Mouse (Mus musculus) heart, postnatal 25 days (tissue): ENCODE data around the gene Pam. TPM values are rescaled to one million over a fixed set of nuclear protein-coding genes. Genes with fewer than 3 reads are reported as not detected.

Experiments used
- DNase-seq: peaks from one replicate; pipeline ENCODE4 v3.0.0; 2022; ENCODE audit warnings: low spot score
- intact Hi-C: fragments of 180-260 bp; cut with DNase I; formaldehyde crosslinking; loops from one replicate; pipeline ENCODE4 v1.15.1; 2025
- total RNA-seq, 2 experiments: library from RNA; stranded (reverse); gene quantifications; 2 replicates each; pipeline ENCODE4 v1.2.3; 2021

The Pam gene
- total RNA-seq, 2 experiments from 2014 or later = 615 to 691 TPM

DNA sequence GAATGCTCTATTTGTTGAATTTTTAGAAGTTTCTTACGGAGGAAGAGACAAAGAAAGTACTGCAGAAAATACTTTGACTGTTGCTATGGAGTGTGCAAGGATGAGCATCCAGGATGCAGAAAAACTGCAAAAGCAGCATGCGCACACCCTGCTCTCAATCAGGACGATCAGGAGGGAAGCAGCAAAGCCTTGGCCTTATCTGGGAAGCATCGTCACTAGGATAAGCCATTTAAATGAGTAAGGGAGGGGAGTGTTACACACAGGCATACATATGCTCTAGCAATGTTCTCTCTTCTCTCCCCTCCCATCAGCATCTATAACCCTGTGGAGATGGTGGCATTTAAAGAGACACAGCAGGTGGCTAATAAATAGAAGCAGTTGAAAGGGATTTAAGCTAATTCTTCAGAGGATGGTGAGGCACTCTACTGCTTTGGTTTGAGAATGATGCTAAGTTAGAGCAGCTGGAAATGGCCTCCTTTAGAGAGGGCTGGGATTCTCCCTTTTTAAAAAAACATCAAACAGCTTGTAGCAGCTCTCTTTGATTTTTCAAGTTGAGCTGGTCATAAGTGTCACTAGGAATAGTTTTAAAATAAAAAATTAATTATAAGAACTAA is 165.9 kb downstream of the Pam start:
- DNase-seq = no peak
- intact Hi-C loops = no loop called here

DNA sequence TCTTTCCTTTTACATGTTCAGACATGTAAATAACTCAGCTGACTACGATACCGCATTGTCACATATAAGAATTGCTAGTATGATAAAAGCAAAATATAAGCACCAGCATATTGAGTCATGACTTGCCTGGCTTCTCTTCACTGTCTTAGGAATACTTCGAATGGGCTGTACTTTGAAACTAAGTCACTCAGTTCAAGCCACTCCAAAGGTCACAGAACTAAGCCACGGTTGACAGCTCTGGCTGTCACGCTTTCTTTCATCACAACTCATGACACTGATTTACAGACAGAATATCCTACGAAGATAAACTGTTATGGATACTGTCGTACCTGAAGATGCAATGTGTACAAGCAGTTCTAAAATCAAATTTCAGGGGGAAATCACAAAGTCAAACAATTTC is 168.7 kb downstream of the Pam start:
- no peak for DNase-seq
- intact Hi-C loops = no loop called here

DNA sequence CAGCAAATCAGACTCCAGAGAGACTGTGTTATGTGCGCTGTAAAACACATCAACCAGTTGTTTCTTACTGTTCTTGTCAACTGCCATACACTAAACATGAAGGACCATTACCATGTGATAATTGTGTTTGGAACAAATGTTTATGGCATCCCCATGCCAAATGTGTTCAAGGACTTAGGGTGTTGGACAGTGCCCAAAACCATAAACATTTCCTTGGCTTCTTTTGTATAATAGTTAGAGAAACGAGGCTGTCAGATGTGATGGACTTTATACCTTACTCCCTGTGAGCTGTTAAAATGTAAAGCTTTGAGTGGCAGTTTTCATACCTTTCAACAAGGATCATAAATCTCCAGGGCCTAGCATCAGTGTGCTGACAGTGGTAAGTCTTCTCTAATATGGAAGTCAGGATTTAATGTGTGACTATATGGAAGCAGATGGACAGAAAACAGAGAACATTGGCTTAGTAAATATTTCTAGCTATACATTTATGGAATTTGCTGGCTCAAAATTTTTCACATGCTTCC is 169.4 kb downstream of the Pam start:
- no peak for DNase-seq
- intact Hi-C loops = no loop called here

DNA sequence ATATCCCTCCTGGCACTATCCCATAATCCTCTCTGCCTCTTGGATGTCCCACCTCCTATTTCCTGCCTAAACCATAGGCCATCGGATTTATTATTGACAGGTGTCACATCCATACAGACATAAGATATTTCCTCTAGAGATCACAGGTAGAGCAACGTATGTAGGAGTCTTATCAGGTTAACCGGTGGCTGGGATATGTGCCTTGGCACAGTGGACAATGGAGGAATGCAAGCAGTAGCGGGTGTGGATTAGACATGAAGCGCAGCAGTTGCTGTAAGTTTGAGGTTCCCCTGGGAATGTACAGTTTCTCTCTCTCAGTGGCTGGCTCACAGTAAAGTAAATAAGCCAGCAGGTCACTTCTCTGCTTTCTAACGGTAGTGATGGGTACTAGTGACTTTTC is 173.1 kb downstream of the Pam start:
- no peak for DNase-seq
- intact Hi-C loops = loop anchor here (5.0 kb wide), 2 partner anchors 45 to 260 kb away; partner anchors contain the start of gene D1Ertd622e

DNA sequence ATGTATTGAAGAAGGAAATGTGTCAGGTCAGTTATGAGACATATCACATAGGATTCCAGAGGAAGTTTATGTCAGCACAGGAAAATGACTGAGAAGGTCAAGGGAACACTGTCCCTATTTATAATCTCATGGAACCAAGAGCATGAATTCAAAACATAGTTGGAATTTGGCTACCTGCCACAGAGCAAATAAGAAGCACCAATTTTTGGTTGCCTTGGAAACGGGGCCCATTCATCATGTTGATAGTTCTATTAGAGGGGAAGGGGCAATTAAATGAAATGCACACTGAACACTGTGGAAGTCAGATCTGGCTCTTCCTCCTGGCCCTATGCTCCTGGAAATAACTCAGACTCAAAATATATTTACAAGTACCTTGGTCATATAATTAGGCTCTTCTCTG is 173.6 kb downstream of the Pam start:
- intact Hi-C loops = loop anchor here (5.0 kb wide), 2 partner anchors 45 to 260 kb away; partner anchors contain the start of gene D1Ertd622e

DNA sequence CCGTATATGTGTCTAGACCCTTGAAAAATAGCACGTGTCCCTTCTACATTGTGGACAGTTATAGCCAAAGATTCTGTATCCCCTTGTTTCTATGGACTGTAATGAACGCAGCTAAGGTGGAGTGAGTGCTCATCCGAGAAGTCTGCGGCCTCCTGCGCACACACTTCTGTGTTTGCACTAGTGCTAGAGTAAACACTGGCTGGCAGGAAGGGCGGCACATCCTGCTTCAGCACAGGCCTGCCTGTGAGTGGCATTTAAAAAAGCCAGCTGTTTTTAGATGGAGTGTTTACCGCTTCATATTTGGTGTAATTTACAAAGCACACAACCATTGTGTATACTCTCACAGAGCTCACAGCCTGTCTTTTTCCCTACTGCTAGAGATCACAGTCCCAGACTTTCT is 177.0 kb downstream of the Pam start:
- DNase-seq = peak; percentile 14

More for the DNA sequence above, 173.6 kb downstream of the Pam start:
- DNase-seq = no peak

DNA sequence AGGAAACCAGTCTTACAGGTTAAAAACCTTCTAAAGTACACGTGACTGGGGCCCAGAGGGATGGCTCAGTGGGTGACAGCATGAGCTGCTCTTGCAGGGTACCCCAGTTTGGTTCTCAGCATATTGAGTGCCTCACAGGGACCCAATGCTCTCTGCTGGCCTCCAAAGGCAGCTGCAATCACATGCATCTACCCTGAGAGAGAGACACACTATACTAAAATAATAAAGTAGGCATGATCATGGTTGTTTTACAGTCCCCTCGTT is 178.5 kb downstream of the Pam start:
- no peak for DNase-seq
- intact Hi-C loops = no loop called here

More for the DNA sequence above, 177.0 kb downstream of the Pam start:
- intact Hi-C loops = no loop called here

DNA sequence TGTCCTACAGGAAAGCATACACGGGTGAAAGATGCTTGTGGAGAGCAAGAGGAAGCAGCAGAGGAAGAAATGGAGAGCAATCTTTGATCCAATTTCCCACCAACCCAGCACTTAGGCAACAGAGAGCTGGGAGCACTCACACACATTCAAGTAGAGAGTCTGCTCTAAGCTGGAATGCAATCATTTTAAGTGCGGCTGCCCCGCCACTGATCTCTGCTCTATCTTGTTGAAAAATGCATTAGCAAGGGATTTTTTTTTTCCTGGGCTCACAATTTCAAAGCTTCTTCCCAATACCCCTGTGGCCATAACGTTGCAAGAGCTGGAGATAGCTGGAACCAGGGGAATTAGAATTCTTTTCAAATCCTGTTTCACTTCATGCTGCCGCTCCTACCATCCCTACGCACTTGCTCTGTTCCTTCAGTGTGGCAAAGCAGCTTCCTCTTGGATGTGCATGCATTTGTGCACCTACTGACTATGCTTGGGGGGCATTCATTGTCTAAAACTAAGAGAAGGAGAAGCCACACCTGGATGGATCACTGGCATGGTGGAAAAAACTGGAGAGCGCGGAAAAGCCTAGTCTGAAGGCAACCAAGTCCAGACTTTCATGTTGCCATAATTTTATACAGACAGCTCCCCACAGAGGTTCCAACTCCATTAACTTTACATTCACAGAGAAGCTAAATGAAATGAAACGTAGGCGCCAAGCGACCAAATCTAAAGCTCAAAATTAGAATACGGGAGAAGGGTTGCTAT is 179.1 kb downstream of the Pam start:
- DNase-seq = no peak
- intact Hi-C loops = no loop called here

DNA sequence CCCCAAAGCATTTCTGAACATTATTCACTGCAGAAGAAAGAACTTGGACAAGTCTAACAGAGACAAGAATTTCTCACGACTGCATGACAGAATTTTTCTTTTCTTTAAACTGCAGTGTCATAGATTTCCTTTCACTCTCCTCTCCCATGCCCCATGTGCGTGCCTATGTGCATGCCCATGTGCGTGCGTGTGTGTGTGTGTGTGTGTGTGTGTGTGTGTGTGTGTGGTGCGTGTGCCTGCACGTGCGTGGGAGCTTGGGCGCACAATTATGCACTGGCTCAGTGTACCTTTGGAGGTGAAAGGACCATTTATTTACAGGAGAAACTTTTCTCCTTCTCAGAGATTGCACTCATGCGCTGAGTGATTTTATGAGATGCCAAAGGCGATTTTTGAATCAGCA is 179.7 kb downstream of the Pam start:
- no peak for DNase-seq
- intact Hi-C loops = no loop called here

DNA sequence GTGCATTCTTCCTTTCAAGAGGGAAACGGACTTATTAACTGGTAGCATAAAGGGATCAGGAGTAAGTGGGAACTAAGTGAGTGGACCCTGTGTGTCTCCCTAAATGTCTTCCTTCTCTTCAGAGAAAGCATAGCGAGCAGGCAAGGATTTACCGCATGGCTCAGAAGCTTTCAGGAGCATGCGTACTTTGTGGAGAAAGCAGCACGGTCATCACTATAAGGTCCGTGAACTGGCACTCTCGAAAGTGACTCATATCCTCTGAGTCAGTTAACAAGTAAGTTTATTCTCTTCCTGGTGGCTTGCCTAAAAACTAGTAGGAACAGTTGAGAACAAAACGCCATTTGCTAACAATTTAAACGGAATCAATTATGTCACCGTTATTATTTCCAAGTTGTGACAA is 184.6 kb downstream of the Pam start:
- DNase-seq = no peak
- intact Hi-C loops = no loop called here

DNA sequence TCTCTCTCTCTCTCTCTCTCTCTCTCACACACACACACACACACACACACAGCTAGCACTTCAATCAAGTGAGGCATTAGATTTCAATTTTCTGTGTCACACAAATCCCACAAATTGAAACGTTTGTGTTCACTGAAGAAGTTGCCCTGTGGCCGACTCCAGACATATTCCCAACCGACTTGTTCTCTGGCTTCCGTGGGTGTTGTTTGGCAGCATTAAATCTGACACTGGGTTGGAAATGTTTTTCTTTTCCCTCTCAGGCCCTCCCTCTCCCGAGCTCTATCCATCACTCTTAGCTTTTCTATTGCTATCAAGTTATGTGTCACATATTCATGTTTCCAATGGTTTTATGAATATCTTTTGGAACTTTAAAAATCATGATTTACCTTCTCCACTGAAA is 185.9 kb downstream of the Pam start:
- intact Hi-C loops = no loop called here

DNA sequence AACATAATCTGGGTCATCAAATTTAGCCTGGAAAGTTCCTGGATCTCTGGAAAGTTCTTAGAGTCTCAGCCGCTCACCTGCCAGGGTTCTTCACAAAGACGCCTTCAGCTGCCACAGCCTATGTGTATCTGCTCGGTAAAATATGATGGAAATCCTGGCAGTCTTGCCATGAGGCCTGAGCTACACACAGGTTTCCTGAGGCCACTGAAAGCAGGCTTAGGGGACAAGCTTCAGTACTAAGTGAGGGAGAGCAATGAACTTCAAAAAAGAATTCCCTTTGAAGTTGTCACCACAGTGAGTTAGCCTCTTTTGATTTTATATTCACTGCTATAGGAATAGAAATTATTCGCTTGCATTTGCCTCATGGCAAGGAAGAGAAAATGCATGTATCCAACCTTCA is 186.7 kb downstream of the Pam start:
- no peak for DNase-seq
- intact Hi-C loops = no loop called here

More for the DNA sequence above, 185.9 kb downstream of the Pam start:
- DNase-seq = no peak

DNA sequence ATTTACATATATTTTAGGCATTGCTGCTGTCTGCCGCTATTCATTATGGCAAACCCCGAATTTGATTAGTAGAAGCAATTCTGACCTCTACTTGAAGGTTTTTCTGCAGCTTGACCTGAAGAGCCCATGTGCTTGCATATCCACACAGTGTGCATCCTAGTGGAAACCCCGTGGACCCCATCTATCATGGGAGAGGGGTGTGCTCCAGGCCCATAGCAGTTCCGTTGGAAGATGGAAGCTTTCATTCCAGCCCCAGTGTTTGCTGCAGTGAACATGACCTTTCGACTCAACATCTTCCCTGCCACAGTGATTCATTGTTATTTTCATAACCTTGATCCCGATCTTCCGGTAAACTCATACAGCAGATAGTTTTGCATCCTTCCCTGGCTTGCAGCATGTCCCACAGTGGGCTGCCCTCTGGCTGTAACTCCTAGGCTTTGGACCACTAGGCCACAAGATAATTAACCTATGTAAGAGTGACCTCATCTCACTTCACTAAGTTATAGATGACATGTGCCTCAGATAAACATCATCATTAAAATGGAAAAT is 191.5 kb downstream of the Pam start:
- DNase-seq = no peak
- intact Hi-C loops = no loop called here

DNA sequence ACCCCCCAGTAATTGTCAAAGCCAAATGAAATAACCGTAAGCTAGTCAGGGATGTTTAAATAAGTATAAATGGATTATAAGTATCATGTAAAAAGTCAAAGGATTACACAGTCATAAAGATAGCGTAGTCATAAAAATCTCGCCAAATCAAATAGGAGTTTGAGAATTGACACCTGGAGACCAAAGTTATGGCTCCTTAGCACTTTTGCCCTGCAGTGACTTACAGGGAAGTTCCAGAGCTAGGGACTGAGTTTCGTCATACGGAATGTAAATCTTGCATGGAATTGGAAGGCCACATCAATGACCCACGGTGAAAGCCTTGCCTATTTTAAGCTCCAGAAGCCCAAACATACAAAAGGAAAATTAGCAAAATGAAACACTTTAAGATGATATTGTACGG is 192.6 kb downstream of the Pam start:
- intact Hi-C loops = no loop called here
- DNase-seq = no peak

DNA sequence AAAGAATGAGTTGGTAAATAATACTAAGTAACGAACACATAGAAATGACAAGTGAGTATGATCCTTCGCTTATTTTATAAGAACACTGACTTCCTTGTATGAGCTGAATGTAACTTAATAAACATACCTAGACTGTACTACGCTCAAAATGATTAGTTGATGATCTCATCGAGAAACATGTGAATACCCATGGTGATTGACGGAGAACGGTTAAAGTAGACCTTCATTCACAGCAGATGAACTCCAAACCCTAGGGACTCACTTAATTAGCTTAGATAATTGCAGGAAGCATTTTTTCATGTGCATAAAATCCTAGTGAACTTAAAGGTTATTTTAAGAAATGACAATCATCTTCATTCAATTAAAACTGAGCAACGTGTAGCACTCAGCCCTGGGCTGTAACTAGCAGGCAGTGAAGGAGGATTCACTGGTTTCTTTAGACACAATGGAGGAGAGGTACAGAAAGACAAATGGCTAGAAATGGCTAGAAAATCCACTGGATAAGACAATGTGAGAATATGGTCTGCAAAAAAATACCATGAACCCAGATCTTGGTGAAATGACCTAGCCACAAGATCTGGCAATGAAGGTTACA is 194.8 kb downstream of the Pam start:
- intact Hi-C loops = no loop called here
- no peak for DNase-seq

DNA sequence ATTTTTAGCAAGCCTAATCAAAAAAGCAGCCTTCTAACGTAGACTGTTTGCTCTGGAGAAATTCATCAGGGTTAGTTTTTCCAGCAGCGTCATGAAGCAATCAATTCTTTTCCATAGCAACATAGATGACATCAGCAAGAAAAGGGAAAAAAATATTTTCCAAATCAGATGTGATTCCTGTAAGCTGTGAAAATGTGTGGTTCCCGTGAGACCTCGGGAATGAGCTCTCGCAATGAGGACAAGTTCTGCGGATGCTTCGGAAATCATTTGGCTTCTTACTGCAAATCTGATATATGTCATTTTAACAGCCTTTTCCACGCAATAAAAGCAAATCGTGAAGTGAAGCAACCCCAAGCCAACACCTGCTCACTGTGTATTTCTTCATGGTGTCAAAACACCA is 207.9 kb downstream of the Pam start:
- intact Hi-C loops = loop anchor here (10.0 kb wide), 1 partner anchor 287 kb away; no protein-coding TSS in a partner anchor
- DNase-seq = no peak

DNA sequence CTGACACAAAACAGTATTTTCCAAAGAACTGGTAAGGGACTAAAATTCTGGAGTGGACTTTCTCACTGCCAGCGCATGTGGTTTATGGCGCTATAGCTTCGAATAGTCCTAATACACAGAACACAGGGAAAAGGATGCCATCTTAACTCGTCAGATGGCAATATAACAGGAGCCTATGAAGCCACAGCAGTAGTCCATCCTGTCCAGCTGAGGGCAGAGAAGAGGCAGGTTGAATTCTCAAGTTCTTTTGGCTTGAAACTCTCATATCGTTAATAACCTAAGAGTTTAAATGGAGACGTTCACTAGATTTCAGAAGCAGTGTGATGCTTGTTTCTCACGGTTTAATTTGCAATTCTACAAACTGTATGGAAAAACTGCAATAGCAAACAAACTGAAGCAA is 211.9 kb downstream of the Pam start:
- intact Hi-C loops = loop anchor here (10.0 kb wide), 1 partner anchor 291 kb away; no protein-coding TSS in a partner anchor
- DNase-seq = no peak

DNA sequence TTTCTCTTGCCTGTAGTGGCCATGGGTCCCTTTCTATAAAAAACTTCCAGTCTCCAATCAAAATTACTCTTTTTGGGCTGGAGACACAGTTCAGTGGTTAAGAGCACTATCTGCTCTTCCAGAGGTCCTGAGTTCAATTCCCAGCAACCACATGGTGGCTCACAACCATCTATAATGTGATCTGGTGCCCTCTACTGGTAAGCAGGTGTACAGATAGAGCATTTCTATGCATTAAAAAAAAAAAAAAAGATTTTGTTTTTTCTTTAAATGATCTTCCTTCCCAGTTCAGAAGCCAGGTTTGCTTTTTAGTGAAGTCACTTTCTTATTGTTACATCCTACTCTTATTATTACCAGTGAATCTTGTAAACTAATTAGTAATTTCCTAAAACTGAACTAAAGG is 218.4 kb downstream of the Pam start:
- intact Hi-C loops = loop anchor here (5.0 kb wide), 1 partner anchor 45 kb away; no protein-coding TSS in a partner anchor
- no peak for DNase-seq

DNA sequence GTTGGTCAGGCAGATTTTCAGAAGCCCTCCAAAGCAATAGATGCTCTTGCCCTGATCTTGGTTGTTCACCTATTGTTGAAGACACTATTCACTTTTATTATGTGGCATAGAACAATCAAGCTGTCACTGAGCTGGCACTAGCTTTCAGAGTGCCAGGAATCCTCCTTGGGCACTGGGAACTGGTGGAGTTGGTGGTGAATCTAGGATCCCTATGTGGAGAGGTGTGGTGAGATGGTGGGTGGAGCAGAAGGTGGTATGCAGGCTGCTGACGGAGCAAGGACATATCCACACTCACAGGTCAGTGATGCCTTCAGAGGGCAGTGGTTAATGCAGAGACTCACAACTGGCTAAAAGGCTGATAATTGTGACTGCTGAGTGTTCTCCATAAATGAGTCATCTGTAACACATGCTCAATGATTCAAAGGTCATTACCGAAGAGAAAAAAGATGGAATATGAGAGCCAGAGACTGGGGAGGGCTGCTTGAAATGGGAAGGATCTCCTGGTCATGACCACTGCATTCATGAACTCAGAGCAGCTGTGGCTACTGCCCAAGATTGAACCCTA is 221.9 kb downstream of the Pam start:
- no peak for DNase-seq
- intact Hi-C loops = no loop called here

DNA sequence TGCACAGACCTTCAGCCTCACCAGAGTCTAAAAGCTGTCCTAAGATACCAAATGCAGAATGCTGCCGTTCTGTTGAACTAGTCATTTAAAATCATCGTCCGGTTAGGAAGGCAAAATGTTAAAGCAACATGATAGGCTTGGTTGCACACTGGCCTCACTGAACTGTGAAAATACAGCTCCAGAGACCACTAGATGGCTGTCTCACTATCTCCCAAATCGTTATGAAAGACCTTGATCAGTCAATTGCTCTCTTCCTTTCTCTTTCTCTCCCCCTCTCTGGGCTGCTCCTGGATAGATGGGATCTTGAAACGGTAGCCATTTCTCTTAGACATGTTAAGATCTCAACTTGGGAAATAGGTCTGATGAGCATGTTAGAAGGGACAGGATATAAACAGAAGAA is 223.0 kb downstream of the Pam start:
- no peak for DNase-seq
- intact Hi-C loops = no loop called here

DNA sequence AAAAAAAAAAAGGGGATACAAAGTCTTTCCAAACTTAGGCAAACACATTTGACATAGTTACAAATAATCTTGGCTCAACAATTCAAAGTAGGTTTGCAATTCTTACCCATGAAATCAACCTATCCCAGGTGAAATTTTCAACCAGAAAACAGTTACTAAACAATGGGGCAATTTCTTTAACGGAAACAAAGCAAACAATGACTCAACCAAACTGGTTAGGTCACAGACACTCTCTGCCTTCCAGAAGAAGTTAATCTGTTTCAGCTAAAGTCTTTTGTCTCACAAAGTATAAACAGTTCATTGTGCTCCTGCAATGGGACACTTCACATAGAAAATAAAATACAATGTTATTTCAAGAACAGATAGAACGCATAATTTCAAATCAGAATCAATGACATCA is 223.4 kb downstream of the Pam start:
- intact Hi-C loops = no loop called here
- no peak for DNase-seq
